Mouse (Mus musculus): ENCODE measurements around the gene Vmn1r215.

DNA sequence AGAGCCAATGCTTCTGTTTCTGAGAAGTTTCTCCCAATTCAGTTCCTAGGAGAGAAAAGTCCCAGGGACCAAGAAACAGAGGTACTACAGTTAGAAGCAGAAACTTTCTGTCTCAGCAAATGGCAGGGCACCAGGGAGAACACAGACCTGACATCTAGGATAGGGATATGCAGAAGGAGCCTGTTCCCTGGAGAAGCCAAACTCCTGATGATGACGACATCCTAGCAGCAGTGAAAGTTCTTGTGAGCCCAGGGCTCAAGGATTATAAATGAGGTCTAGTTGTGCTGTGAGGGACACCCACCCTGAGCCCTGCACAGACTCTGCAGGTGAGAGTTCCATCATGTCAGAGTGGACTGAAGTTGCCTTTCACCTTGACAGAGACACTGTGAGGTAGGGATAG, at the start of gene Vmn1r215:
- TF ChIP-seq POLR2A (IDR thresholded peaks at IDR 0.05; ENCODE audit: insufficient read depth, low read depth, low read length) (no peak), CTCF (IDR thresholded peaks at IDR 0.05) (no peak), EP300 (IDR thresholded peaks at IDR 0.05; ENCODE audit: insufficient read depth, low read depth, low read length) (no peak)

Data from heart, adult 2 months (tissue).